Mouse (Mus musculus): ENCODE measurements around the gene Serp2.
"Not testable (repeated sequence)": the region's sequence is repeated elsewhere in the genome, so short reads cannot be mapped to it uniquely, and the experiment has no call there.

Serp2 gene

DNA sequence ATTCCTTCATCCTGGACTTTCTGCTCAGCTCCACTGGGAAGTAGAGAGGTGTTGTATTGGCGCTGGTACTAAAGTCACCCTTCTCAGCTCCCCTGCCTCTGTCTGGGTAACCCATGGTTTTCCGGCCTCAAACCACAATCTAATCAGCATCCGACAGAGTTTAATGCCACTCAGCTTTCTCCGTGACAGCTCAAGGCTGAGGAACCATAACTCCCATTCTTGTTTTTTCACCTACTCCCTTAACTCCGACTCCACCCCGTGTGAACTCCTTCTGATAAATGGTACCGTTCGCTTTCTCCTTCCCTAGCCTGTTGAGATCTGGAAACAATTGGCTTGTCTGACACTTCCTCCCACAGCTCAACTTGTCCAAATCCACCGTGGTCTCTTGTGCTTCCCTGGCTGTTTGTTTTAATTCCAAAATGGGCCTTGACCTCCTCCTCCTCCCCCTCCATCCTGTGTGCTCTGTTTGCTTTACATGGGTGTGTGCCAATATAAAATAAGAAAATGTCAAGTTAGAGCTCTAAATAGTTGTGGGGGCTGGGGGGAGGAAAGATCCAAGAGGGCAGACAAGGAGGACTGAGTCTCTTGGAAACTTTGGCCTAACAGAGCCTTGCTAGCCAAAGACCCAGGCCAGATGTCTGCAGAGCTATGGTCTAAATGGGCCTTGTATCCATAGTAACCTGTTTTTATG is 12.7 kb upstream of the Serp2 start:
- in situ Hi-C loops (cut with MseI, MboI), result no loop called here

DNA sequence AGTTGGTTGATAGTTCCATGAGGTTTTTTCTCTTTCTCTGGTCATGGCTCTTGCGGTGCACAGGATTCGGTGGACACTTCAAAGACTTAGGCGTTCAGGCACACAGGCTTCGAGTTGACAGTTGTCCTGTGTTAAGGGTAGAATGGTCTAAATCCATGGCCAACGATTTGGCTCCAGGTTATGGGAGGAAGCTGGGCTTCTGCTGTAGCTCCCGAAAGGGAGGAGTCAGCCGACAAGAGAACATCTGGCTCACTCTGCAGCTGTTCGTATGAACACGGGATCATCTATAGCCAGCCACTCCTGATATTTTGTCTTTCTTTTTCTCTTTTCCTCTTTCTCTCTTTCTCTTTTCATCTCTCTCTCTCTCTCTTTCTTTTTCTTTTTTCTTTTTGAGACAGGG is 11.9 kb upstream of the Serp2 start:
- in situ Hi-C loops (cut with MseI, MboI), result no loop called here

DNA sequence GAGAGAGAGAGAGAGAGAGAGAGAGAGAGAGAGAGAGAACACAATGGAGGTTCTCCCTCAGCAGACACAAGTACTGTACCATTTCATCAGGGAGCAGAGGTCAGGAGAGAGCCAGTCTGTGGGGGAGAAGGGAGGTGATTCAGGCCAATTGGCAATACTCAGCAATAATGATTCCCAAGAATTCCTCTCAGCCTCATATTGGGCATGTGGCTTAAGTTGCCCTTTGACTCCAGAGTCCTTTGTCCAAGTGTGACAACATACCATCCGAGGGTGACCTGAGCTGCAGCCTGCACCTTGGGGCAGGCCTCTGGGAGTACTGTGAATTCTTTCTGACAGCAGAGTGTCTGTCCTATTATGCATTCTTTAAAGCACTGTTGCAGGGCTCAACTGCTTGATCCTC is 10.6 kb upstream of the Serp2 start:
- in situ Hi-C loops (cut with MseI, MboI), result no loop called here

DNA sequence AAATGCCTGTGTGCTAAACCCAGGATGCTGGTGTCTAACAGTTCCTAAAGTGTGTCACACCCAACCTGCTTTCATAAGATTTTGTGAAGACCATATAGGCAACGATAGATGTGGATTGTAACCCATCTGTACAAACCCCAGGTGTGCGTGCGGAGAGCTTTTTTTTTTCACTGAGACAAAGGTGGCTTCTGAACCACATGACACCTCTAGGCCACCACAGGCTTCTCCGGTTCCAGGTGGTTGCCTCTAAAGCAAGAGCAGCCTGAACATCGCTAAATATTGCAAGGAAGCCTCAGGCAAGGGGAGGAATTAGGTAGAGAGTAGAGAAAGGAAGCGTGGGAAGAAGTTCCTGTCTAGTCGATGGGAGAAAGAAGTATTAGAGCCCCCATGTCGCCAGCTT is 10.0 kb upstream of the Serp2 start:
- in situ Hi-C loops (cut with MseI, MboI), result no loop called here

DNA sequence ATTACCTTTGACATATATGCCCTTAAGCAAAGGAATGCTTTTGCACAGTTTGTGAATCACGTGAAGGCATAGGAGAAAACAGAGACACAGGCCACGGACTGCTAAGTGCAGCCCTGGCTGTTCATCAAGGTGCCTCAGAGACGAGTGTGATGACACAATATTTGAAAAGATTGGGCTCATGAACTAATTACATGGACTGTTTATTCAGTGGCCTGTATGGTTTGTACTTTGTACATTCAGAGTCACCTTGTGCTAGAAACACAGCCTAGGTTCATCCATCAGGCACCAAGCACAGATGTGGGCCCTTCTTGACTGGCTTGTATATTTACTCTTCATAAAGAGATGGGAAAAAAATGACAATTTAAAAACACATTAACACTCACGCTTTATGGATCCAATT is 9.5 kb upstream of the Serp2 start:
- in situ Hi-C loops (cut with MseI, MboI), result no loop called here

DNA sequence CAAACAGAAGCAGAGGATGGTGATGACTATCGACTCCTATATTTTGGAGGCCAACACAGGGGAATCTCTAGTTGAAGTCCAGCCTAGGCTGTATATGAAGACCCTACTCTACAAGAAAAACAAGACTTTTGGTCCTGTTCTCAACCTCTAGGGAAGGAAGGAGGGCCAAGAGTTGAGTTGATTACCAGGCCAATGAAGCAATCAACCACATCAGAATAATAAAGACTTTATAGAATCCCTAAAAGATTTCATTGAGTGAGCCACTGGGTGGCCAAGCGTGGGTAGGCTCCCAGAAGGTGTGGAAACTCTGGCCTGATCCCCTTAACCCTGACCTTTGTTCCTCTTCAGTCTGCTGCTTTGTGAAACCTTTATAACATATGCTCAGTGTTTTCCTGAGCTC is 2.5 kb upstream of the Serp2 start:
- in situ Hi-C loops (cut with MseI, MboI), result no loop called here

DNA sequence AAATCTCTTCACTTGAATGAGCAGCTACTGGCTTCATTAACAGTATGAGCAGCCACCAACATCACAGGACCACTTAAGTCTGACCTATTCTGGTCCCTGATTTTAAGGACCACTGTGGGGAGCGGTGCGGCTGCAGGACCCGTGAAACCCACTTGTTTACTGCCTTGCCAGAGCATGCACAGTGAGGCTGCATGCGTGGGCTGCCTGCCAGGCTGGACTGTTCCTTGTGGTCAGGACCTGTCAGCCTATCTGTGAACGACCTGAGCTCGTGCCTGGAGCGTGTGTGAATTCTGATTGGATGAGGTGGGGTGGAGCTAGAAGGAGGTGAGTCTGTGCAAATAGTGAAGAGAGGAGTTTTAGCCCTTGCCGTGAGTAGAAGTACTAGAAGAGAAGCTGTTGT is 1.5 kb upstream of the Serp2 start:
- in situ Hi-C loops (cut with MseI, MboI), result not testable (repeated sequence)

DNA sequence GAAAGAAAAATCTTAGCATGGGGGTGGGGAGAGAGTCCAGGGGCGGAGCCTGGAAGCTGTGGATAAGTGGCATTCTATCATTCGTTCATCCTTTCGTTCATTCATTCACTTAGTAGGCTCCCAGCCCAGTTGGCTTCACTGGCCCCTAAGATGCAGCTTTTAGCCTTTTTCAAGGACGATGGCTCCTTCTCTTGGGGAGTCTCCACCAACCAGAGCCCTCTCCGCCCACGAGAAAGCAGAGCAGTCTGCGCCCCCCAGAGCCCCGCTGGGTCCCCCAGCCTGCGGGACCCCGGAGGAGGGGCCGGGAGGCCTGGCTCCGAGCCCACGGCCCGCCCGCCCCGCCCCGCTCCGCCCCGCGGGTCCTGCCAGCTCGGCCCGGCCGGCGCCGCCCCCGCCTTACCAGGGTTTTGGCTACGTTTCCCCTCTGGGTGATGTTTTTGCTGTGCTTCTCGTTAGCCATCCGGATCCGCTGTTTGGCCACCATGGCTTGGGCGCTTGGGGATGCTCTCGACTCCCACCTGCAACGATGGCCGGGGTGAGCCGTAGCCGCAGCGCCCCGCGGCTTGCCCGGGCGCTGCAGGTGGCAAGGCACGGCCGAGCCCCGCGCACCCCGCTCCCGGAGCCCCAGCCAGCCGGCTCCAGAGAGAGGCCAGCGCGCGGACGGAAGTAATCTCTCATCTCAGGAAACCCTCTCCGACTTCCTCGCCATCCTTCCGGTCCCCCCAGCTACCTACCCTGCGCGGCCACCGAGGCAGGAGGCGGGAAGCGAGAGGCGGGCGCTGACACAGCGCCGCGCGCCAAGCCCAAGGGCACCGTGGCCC is 448 bp downstream of the Serp2 start:
- in situ Hi-C loops (cut with MseI, MboI), result no loop called here

DNA sequence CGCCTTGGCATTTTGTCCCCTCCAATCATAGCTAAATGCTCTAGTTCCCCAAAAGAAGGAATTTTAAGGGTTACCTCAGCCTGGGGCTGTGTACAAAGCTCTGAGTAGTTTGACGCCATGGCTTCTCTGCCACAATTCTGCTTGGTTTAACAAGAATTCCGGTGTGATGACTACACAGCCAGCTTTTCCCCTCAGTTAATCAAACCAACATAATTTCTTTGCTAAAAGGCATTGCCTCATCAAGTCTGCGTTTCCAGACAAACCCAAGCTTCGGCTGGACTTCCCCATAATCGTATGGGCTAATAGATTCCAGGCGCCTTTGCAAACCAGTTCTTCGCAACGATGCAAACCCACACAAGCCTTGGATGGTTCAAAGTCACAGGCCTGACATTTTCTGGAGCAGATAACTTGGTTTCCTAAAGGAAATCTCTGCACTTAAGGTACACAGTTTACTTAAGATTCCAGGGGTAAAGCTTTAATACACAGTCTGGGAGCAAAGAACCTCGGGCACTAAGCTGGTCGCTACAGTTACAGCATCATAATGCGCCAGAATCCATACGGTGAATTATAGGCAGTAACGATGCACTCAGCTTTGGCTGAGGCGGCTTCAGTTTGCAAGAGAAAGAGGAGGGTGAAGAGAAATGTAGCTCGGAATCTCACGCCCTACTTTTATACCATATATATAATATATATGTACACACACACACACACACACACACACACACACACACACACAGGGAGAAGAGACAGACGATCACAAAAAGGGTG is 1.2 kb downstream of the Serp2 start:
- in situ Hi-C loops (cut with MseI, MboI), result no loop called here

DNA sequence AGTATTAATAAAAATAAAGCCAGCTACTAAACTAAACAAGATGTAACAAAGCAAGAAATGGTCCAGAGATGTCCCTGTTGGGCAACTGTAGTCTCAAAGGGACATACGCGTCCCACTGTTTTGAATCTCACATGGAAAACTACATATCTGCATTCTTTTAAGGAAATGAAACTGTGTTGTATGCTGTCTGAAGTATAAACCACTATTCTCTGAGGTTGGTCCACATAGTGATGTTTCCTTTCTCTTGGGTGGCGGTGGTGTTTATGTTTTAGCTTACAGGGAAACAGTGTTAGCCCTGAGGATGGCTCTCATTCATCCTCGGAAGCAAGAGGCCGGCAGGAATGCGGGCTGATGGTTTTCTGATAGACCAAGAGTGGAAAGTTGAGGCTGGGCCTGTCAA is 12.6 kb downstream of the Serp2 start:
- in situ Hi-C loops (cut with MseI, MboI), result no loop called here

DNA sequence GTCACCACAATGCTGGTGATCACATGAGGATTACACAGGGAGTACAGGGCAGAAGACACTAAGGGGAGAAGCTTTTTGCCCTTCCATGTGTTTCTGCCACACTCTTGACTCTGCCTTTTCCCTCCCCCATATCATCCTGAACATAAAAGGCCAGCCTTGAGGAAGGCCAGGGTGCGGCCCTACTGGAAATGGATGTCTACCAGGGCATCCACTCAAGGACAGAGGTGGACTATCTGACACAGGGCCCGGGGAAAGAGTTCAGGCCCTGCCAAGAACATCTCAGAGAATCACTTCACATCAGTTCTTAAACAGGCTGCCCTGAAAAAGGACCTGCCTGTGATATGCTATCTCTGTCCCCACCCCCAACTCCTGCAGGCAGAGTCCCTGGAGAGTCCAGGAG is 15.3 kb downstream of the Serp2 start:
- in situ Hi-C loops (cut with MseI, MboI), result no loop called here

DNA sequence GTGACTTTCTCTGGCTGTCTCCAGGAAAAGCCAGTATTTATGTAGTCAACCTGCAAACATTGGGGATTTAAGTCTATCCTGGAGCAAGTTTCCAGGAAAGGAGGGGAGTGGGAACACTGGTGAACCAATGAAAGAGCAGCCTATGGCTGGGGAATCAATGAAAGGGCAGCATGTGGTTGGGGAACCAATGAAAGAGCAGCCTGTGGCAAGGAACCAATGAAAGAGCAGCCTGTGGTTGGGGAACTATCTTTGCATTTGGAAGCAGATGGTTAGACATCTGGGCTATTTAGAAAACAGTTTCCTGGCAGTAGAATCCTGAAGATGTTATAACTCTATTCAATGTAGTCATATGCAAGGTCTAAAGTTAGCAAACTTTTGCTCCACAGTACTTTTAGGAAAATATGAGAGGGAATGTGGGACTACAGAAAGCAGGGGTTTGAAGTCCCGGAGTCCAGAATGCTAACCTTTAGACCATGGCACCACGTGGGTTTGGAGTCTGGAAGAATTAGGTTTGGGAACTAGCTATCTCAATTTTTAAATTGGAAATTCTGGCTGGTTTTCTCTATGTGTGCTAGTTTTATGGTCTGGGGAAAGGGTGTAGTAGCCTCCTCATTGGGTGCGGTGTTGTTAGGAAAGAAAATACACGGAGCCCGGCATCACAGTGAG is 16.6 kb downstream of the Serp2 start:
- in situ Hi-C loops (cut with MseI, MboI), result no loop called here

DNA sequence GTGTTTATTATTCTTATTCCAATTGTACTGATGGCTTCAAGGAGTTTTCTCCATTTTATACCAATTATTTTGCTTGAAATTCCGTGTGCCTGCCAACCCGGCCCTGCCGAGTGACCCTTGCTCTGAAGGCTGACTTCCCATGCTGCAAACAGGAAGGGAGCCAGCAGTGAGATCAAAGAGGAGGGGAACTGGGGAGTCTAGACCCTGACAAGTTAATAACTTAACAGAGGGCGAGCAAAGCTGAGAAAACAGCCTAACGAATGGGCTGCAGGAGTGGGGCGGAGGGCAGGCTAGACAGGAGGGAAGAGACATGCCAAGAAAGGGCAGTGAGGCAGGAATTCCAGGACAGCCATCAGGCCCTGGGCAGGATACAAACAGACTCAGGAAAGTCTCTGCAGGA is 19.8 kb downstream of the Serp2 start:
- in situ Hi-C loops (cut with MseI, MboI), result no loop called here

DNA sequence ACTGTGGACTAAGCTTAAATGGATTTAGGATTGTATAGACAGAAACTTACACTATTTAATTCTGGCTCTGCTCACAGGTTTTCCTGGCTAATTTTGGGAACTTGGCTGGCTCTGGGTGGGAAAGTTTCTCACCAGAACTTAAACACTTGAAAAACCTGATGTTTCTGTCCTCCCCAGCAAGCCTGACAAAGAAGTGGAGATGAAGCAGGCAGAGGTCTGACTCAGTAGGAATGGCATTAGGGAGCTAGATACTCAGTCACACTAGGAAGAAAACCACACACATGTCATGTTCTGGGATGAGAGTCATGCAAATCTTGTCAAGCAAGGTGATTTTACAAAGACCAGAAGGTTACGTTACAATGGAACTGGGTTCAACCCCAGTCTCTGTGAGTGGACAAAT is 21.6 kb downstream of the Serp2 start:
- in situ Hi-C loops (cut with MseI, MboI), result no loop called here

DNA sequence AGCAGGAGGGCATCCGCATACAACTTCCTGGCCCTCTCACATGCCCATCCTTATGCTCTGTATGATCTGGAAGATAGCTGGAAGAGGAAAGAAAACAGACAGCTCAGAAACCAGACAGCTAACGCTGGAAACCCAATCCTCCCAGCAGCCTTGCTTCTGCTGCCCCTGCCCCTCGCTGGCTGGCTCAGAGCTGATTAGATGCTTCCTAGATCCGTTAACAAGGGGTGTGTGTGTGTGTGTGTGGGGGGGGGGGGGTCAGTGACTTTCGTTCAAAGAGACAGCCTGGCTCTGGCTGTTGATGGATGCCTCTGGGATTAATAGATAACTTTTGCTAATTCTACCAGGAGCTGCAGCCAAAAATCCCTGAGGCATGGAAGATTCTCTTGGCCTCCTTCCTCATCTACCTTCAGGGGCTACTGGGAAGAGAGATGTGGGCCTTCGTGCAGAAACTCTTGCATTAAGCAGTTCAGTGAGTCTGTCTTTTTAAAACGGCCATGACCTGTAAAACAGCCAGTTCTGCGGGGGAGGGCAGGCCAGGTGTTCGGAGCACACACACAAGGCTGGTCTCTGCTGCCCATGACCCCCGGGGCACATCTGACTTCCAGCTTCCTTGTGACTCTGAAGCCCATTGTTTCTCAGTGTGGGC is 23.4 kb downstream of the Serp2 start:
- in situ Hi-C loops (cut with MseI, MboI), result no loop called here

DNA sequence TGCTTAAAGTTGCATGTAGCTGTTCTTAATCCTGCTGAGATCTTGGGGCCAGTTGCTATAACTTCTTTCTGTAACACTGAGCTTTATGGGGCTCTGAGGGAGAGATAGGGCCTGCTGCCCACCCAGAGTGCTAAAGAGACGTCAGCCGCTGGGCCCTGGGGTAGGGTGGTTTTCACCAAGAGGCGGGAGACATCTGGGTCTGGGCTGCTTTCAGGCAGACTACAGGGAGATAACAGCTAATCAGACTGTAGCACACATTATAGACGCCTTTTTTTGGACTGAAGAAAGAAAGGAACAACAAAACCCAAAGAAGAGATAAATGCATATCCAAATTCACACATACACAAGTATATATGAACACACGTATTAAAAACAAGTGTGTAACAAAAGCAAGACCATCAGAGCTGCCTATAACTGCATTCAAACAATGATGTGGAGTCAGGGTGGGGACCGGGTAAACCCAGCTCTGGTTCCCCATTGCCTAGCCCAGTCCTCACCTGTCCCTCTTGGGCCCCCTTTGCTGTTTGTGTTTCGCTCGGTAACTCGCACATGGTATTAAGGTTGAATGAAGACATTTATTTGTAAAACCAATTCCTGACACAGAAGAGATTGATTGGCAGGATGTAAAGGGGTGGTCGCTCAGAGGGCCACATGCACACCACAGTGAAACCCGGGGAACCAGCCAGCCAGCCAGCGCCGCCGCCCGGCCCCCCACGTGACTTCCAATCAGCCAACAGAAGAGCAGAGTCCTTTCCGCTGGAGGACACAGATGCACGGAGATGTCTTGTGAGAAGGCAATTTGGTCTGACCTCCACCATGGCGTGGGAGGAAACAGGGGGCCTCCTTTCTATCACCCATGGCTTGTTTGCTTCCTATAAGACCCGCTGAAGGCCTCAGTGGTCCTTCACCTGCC is 24.2 kb downstream of the Serp2 start:
- in situ Hi-C loops (cut with MseI, MboI), result no loop called here

DNA sequence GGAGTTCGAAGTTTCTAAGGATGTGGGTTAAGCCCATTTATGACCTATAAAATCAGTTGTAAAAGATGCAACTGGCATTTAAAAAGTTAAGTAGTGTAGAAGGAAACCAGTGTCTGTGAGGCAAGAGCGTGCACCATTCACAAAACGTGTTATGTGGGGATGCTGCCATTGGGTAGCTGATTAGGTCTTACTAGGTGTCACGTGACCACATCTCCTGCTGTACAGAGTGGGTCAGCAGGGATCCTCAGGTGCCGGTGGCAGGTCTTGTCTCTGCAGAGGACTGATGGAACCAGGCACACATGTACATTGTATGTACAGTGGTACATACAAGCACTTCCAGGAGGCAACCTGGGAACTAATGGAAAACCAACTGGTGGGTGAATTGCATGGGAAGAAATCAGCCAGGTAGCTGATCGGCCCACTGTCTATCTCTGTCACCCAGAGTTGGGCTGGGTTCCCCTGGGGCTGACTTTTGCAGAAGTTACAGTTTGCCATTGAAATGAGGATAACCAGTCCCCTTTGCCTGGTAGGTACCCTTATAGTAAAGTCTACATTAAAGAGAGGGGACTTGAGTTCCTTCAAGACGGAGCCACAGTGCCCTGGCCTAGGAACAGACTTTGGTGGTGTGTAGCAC is 25.5 kb downstream of the Serp2 start:
- in situ Hi-C loops (cut with MseI, MboI), result no loop called here

DNA sequence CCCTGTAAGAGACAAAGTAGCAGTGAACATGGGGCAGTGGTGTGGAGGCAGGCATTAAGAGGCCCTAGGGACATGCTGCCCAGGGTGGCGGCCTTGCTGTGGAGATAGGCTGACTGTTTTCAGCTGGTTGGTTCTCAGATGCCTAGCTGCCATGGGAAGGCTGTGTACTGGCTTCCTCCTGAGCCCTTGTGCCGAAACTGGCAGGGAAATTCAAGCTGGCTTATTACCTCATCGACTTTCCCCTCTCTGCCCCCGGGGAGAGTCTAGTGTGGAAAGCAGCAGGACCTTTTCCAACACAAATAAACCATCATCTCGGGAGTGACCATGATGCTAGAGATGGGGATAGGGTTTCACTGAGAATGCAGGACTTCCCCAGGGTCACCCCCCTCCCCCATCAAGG is 28.0 kb downstream of the Serp2 start:
- in situ Hi-C loops (cut with MseI, MboI), result no loop called here

DNA sequence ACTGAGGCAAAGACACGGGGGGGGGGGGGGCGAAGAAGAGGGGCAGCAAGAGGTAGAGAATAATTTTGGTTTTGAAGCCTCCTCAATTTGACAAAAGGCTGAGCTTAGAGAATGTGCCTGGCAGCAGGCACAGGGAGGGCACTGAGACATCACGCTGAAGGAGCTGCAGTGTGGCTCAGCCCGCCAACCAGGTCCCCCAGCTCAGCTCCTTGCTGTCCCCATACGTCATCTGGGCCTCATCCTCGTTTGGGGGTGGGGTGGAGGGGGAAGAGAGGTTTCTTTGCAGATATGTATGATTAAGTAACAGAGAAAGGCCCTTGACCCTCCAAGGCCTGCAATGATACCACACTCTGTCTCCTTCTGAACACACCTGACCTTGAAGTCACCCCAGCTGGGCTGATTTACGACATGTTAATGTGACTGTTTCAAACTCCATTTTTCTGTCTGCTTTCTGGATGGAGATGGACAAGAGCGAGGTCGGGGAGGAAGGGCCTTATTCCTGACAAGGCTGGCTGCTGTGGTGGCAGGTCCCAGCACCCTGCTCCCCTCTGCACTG is 28.9 kb downstream of the Serp2 start:
- in situ Hi-C loops (cut with MseI, MboI), result no loop called here

Data from mouse trophoblast stem cell (cell line).